Mouse (Mus musculus): ENCODE measurements around the gene Slc7a15. TPM values are rescaled to one million over a fixed set of nuclear protein-coding genes. Genes with fewer than 3 reads are reported as not detected.

Slc7a15 gene
- polyA plus RNA-seq, 1 experiment = 244 TPM

DNA sequence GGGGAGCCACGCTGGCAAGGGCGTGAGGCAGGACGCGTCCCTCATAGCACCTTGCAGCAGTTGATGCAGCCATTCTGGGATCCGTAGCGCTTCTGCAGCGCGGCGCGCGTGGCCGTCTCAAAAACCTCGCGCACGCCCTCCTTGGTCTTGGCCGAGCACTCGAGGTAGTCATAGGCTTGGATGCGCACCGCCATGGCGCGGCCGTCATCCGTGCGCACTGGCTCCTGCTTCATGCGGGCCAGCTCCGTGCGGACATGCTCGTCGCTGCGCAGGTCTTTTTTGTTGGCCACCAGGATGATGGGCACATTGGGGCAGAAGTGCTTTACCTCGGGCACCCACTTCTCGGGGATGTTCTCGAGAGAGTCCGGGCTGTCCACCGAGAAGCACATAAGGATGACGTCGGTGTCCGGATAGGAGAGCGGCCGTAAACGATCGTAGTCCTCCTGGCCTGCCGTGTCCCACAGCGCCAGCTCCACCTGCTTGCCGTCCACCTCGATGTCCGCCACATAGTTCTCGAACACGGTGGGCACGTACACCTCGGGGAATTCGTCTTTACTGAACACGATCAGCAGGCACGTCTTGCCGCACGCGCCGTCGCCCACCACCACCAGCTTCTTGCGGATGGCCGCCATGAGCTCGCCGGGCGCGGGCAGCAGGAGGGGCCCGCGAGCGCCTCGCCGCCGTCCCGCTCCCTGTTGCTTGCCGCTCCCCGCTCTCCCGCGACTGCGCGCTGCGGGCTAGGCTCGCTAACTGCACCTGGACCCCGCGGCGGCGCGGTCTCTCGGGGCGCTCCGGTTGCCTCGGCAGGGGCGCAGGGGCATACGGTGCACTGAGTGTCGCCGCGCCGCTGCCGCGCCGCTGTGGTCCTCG, 99.6 kb downstream of the Slc7a15 start:
- under 1% methylated on average over 99 of the region's 99 CpGs for WGBS
- H3K4me1 ChIP-seq (ENCODE audit: control insufficient read depth, insufficient read depth, insufficient read length, low read length) = peaks cover 6% of the 10 kb centered on the region
- H3K27ac ChIP-seq (ENCODE audit: insufficient read depth, low read depth, low read length) = peak overlapping the region; percentile 94
- no peaks in the 10 kb centered on the region for H3K27me3 ChIP-seq (ENCODE audit: control insufficient read depth, insufficient read depth, low read length)
- peaks cover 3% of the 10 kb centered on the region for H3K36me3 ChIP-seq (ENCODE audit: control insufficient read depth, insufficient read depth, low read length)
- peak overlapping the region; percentile 76 for H3K4me3 ChIP-seq (ENCODE audit: low read depth, low read length)
- no peak for TF ChIP-seq CTCF (IDR thresholded peaks at IDR 0.05; ENCODE audit: extremely low read depth, insufficient read length, insufficient replicate concordance, low read depth, low read length)
- peak; percentile 4; the same call in 1 of the 2 replicates for TF ChIP-seq POLR2A (IDR thresholded peaks at IDR 0.05; ENCODE audit: low read depth, low read length)

DNA sequence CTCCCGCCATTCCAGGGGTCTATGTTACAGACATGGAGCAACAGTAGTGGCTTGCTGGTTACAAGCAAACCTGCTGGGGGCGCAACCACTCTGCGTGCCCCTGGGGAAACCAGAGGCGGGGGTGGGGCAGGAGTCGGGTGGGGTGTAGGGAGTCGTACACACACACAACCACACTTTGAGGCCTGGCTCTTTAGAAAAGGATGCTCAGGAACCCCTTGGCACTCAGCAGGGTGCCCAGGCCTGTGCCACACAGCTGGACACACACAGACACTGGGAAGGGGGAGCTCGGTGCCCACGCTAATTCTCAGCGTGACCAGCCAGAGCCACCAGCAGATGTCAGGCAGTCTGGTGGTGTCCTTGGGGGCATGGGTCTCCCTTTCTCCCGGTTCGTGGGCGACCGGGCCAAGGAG, 100.3 kb downstream of the Slc7a15 start:
- H3K27me3 ChIP-seq (ENCODE audit: control insufficient read depth, insufficient read depth, low read length) = no peaks in the 10 kb centered on the region
- peaks cover 3% of the 10 kb centered on the region for H3K36me3 ChIP-seq (ENCODE audit: control insufficient read depth, insufficient read depth, low read length)
- TF ChIP-seq POLR2A (IDR thresholded peaks at IDR 0.05; ENCODE audit: low read depth, low read length) = no peak
- TF ChIP-seq CTCF (IDR thresholded peaks at IDR 0.05; ENCODE audit: extremely low read depth, insufficient read length, insufficient replicate concordance, low read depth, low read length) = no peak
- 8% methylated on average over 13 of the region's 13 CpGs for WGBS
- H3K4me3 ChIP-seq (ENCODE audit: low read depth, low read length) = peak overlapping the region; percentile 76
- H3K27ac ChIP-seq (ENCODE audit: insufficient read depth, low read depth, low read length) = peak overlapping the region; percentile 94
- peaks cover 6% of the 10 kb centered on the region for H3K4me1 ChIP-seq (ENCODE audit: control insufficient read depth, insufficient read depth, insufficient read length, low read length)

DNA sequence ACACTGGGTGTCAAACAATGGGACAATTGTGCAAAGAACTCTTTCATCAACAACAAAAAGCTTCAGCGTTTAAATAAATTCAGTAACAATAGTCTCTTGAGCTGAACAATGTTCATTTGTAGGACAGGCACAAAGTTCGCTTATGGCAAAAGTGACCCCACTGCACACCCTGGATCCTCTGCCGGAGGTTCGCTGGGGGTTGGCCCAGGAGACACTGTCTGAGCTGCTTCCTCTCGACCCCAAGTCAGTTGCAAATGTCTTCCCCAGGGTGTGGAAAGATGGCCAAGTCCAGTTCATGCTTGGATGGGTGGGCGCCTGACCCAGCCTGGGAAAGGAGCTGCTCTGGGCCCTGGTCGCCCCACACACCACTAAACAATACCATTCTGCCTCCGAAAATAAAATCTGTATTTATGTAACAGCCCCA, 100.7 kb downstream of the Slc7a15 start:
- Histone ChIP-seq H3K36me3 (ENCODE audit: control insufficient read depth, insufficient read depth, low read length) (peaks cover 3% of the 10 kb centered on the region), H3K4me3 (ENCODE audit: low read depth, low read length) (peak overlapping the region; percentile 76), H3K27ac (ENCODE audit: insufficient read depth, low read depth, low read length) (peak overlapping the region; percentile 33; the same call in 1 of the 2 replicates), H3K27me3 (ENCODE audit: control insufficient read depth, insufficient read depth, low read length) (no peaks in the 10 kb centered on the region), H3K4me1 (ENCODE audit: control insufficient read depth, insufficient read depth, insufficient read length, low read length) (peaks cover 6% of the 10 kb centered on the region)
- TF ChIP-seq CTCF (IDR thresholded peaks at IDR 0.05; ENCODE audit: extremely low read depth, insufficient read length, insufficient replicate concordance, low read depth, low read length) = no peak
- no peak for TF ChIP-seq POLR2A (IDR thresholded peaks at IDR 0.05; ENCODE audit: low read depth, low read length)
- 48% methylated on average over 8 of the region's 8 CpGs for WGBS

DNA sequence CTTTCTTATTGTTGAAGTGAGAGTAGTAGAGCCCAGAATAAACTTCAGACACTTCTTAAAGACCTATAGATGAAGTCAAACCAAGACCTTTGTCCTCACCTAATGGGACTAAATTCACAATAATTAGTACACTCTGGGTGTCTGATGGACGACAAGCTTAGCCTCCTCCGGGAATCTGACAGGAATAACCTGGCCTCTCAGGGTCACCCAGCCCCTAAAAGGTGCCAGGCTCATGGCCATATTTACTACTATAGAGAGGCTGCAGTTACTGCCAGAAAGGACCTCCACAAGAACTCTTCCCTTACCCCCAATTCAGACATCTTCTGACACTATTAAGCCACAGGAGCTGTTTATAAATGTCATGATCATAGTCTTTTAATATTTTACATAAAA, 101.6 kb downstream of the Slc7a15 start:
- Histone ChIP-seq H3K27me3 (ENCODE audit: control insufficient read depth, insufficient read depth, low read length) (no peaks in the 10 kb centered on the region), H3K4me3 (ENCODE audit: low read depth, low read length) (no peak overlapping the region), H3K36me3 (ENCODE audit: control insufficient read depth, insufficient read depth, low read length) (peaks cover 3% of the 10 kb centered on the region), H3K4me1 (ENCODE audit: control insufficient read depth, insufficient read depth, insufficient read length, low read length) (peaks cover 6% of the 10 kb centered on the region), H3K27ac (ENCODE audit: insufficient read depth, low read depth, low read length) (no peak overlapping the region)
- no peak for TF ChIP-seq CTCF (IDR thresholded peaks at IDR 0.05; ENCODE audit: extremely low read depth, insufficient read length, insufficient replicate concordance, low read depth, low read length)
- TF ChIP-seq POLR2A (IDR thresholded peaks at IDR 0.05; ENCODE audit: low read depth, low read length) = no peak
- 37% methylated on average over 2 of the region's 2 CpGs for WGBS

DNA sequence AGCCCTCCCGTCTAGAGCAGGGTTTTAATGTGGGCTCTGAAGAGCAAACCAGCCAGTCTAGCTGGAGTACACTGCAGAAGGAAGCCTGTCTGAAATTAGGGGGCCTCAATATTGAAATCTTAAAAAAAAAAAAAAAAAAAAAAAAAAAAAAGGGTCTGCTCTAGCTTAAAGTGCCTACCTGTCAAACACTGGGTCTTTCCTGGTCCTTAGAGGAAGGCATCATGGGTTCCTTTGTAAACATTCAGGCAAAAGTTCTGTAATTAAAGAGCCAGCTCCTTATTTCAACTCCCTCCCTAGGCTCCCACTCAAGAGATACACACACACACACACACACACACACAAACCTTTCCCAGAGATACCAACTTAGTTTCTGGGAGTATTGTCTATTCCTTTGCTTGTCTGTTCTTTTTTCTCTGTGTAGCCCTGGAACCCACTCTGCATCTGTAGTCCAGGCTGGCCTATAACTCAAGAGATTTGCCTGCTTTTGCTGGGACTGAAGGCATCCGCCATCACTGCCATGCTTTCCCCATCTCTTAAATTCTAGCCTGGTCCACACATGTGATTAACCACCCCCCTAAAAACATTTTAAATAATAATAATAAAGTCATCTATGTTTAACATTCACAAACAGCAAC, 102.1 kb downstream of the Slc7a15 start:
- H3K36me3 ChIP-seq (ENCODE audit: control insufficient read depth, insufficient read depth, low read length) = peaks cover 3% of the 10 kb centered on the region
- no peak overlapping the region for H3K4me3 ChIP-seq (ENCODE audit: low read depth, low read length)
- H3K27me3 ChIP-seq (ENCODE audit: control insufficient read depth, insufficient read depth, low read length) = no peaks in the 10 kb centered on the region
- H3K27ac ChIP-seq (ENCODE audit: insufficient read depth, low read depth, low read length) = no peak overlapping the region
- 39% methylated on average over 2 of the region's 2 CpGs for WGBS
- H3K4me1 ChIP-seq (ENCODE audit: control insufficient read depth, insufficient read depth, insufficient read length, low read length) = peaks cover 6% of the 10 kb centered on the region
- no peak for TF ChIP-seq CTCF (IDR thresholded peaks at IDR 0.05; ENCODE audit: extremely low read depth, insufficient read length, insufficient replicate concordance, low read depth, low read length)
- TF ChIP-seq POLR2A (IDR thresholded peaks at IDR 0.05; ENCODE audit: low read depth, low read length) = no peak

DNA sequence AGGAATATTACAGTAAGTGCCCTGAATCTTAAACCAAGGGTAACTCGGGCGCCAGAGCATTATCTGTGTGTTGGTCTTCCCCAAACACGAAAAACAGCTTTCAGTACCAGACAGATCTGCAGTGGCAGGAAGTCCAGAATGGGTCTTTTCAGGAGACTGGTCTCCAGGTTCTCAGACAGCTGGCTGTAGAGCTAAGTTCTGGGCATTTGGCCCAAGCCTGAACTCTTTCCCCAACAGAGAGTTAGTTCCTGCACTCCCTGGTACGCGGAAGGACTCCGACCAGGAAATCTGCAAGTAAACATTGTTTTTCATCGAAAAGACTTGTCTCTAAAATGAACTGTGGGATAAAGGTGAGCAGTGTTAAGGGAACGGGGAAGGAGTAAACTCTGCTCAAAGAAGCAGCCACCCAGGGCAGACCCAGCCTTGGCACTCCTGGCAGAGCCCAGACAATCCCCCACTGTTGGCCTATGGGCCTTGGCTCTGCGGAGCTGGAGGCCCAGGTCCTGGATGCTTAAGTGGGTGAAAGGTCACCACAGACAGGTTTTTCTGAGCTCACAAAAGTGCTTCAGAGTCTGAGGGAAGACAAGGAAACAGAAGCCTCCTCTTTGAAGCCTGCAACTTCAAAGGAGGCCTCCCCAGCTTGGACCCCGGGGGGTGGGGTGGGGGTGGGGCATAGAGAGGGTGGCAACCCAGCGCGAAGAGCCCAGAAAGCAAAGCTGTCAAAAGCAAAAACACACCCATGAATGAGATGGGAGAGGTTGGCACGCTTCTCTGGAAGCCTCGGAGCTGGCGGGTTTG, 102.8 kb downstream of the Slc7a15 start:
- peaks cover 3% of the 10 kb centered on the region for H3K36me3 ChIP-seq (ENCODE audit: control insufficient read depth, insufficient read depth, low read length)
- no peak for TF ChIP-seq CTCF (IDR thresholded peaks at IDR 0.05; ENCODE audit: extremely low read depth, insufficient read length, insufficient replicate concordance, low read depth, low read length)
- TF ChIP-seq POLR2A (IDR thresholded peaks at IDR 0.05; ENCODE audit: low read depth, low read length) = no peak
- H3K27me3 ChIP-seq (ENCODE audit: control insufficient read depth, insufficient read depth, low read length) = no peaks in the 10 kb centered on the region
- 9% methylated on average over 15 of the region's 15 CpGs for WGBS
- H3K27ac ChIP-seq (ENCODE audit: insufficient read depth, low read depth, low read length) = peak overlapping the region; percentile 61
- H3K4me3 ChIP-seq (ENCODE audit: low read depth, low read length) = 0 out of 2 replicates have a peak overlapping the region, but pooled peaks have one; percentile 12
- H3K4me1 ChIP-seq (ENCODE audit: control insufficient read depth, insufficient read depth, insufficient read length, low read length) = peaks cover 6% of the 10 kb centered on the region
